Mouse (Mus musculus): ENCODE measurements around the gene Tenm3. TPM values are rescaled to one million over a fixed set of nuclear protein-coding genes. Genes with fewer than 3 reads are reported as not detected.
A peak's percentile ranks its signal among the peaks of the same experiment; 100 is the strongest.

The Tenm3 gene
- polyA plus RNA-seq, 2 experiments, result 38.0 to 48.1 TPM

DNA sequence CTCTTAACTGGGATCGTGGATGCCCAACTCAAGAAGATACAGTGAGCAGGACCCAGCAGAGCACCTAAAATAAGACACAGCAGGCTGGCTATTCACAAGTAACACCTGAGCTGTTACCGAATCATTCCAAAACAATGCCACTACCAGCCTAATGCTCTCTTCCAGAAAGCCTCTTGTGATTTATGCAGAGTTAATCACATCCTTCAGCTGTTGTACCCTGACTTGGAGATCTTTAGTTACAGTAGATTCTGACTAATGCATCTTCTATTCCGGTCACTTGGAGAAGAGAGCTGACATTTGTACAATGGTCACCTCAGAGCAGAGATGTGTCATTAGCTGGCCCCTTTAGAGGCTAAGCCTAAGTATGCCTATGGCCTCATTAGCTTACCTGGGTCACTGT is 550.0 kb downstream of the Tenm3 start:
- Histone ChIP-seq H3K27me3 (ENCODE audit: control insufficient read depth, insufficient read depth, low read length) (no peaks in the 10 kb centered on the region), H3K4me1 (ENCODE audit: control insufficient read depth, insufficient read depth, low read length) (no peaks in the 10 kb centered on the region; the same call in 1 of the 2 replicates), H3K4me3 (replicated peaks; ENCODE audit: low read length) (no peak overlapping the region), H3K9me3 (ENCODE audit: control insufficient read depth, low read length) (no peaks in the 10 kb centered on the region), H3K4me2 (replicated peaks; ENCODE audit: low read depth, low read length, severe bottlenecking) (no peak overlapping the region), H3K36me3 (ENCODE audit: control insufficient read depth, insufficient read depth, low read length) (peaks cover 54% of the 10 kb centered on the region), H3K27ac (replicated peaks; ENCODE audit: low read depth, low read length) (no peak overlapping the region), H3K9ac (ENCODE audit: low read depth, low read length, severe bottlenecking) (no peak overlapping the region)
- TF ChIP-seq POLR2A (IDR thresholded peaks at IDR 0.05; ENCODE audit: borderline replicate concordance, extremely low read depth, insufficient read depth, insufficient read length), result no peak
- ATAC-seq (ENCODE audit: low FRiP score, low read depth) (no peak), DNase-seq (ENCODE audit: low spot score) (no peak)
- 94% methylated on average over 3 of the region's 3 CpGs for WGBS

DNA sequence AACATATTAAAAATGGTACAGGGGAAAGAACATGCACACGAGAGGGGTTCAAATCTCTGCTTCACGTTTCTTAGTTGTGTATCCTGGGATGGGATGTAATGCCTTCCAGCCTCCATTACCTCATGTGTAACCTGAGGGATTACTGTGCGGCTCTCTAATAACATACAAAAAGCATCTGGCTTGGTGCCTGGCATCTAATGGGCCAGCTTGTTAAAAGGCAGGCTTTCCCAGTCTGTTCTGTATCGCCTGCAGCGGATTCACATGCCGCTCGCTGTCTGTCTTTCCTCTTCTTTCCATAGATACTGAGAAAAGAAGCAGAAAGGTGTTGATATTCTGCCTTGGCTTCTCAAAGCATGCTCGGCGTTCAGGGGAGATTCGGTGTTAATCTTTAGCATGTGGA is 558.3 kb downstream of the Tenm3 start:
- no peak overlapping the region for H3K27ac ChIP-seq (replicated peaks; ENCODE audit: low read depth, low read length)
- no peak overlapping the region for H3K9ac ChIP-seq (ENCODE audit: low read depth, low read length, severe bottlenecking)
- DNase-seq (ENCODE audit: low spot score) (peak; percentile 63), ATAC-seq (ENCODE audit: low FRiP score, low read depth) (no peak)
- no peak overlapping the region for H3K4me3 ChIP-seq (replicated peaks; ENCODE audit: low read length)
- H3K36me3 ChIP-seq (ENCODE audit: control insufficient read depth, insufficient read depth, low read length), result peaks cover 24% of the 10 kb centered on the region; the same call in 1 of the 2 replicates
- no peak overlapping the region for H3K4me2 ChIP-seq (replicated peaks; ENCODE audit: low read depth, low read length, severe bottlenecking)
- 53% methylated on average over 10 of the region's 10 CpGs for WGBS
- no peaks in the 10 kb centered on the region; the same call in 1 of the 2 replicates for H3K4me1 ChIP-seq (ENCODE audit: control insufficient read depth, insufficient read depth, low read length)
- TF ChIP-seq POLR2A (IDR thresholded peaks at IDR 0.05; ENCODE audit: borderline replicate concordance, extremely low read depth, insufficient read depth, insufficient read length), result no peak
- H3K9me3 ChIP-seq (ENCODE audit: control insufficient read depth, low read length), result no peaks in the 10 kb centered on the region
- H3K27me3 ChIP-seq (ENCODE audit: control insufficient read depth, insufficient read depth, low read length), result no peaks in the 10 kb centered on the region

DNA sequence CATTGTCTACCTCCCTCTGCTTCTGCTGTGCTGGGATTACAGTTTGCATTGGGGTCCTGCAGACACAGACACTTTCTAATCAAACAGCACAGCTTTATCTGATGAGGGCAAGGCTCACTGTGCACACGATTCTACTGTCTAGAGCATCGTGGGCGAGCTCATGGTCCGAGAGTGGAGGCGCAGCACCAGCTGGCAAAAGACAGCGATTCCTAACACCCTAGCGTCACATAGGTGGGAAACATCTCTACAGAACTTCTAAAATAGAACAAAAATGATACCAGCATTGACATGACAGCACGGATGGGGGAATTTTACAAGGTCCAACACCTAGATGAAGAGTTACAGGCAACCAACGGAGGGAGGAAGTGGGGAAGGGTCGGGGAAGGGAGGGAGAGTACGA is 561.9 kb downstream of the Tenm3 start:
- no peak overlapping the region for H3K4me3 ChIP-seq (replicated peaks; ENCODE audit: low read length)
- DNase-seq (ENCODE audit: low spot score), result no peak
- H3K4me2 ChIP-seq (replicated peaks; ENCODE audit: low read depth, low read length, severe bottlenecking), result no peak overlapping the region
- no peaks in the 10 kb centered on the region for H3K4me1 ChIP-seq (ENCODE audit: control insufficient read depth, insufficient read depth, low read length)
- no peaks in the 10 kb centered on the region for H3K9me3 ChIP-seq (ENCODE audit: control insufficient read depth, low read length)
- H3K27ac ChIP-seq (replicated peaks; ENCODE audit: low read depth, low read length), result no peak overlapping the region
- H3K9ac ChIP-seq (ENCODE audit: low read depth, low read length, severe bottlenecking), result no peak overlapping the region
- no peak for TF ChIP-seq POLR2A (IDR thresholded peaks at IDR 0.05; ENCODE audit: borderline replicate concordance, extremely low read depth, insufficient read depth, insufficient read length)
- WGBS, result 88% methylated on average over 11 of the region's 11 CpGs
- no peak for ATAC-seq (ENCODE audit: low FRiP score, low read depth)
- peaks cover 35% of the 10 kb centered on the region for H3K36me3 ChIP-seq (ENCODE audit: control insufficient read depth, insufficient read depth, low read length)
- H3K27me3 ChIP-seq (ENCODE audit: control insufficient read depth, insufficient read depth, low read length), result no peaks in the 10 kb centered on the region

DNA sequence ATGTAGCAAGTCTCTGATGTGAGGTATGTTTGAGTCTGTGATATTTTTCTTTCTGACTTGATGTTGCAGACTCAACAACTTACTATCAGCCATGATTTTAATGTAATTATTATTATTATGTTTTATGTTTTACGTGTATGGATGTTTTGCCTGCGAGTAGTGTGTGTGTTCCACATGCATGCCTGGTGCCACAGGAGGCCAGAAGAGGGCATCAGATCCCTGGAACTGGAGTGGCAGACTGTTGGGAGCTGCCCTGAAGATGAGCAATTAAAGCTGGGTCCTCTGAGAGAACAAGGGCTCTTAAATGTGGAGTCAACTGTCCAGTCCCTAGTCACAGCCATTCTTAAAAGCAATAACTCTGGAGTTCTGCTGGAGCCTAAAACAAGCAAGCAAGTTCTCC is 564.4 kb downstream of the Tenm3 start:
- no peaks in the 10 kb centered on the region for H3K27me3 ChIP-seq (ENCODE audit: control insufficient read depth, insufficient read depth, low read length)
- no peak for TF ChIP-seq POLR2A (IDR thresholded peaks at IDR 0.05; ENCODE audit: borderline replicate concordance, extremely low read depth, insufficient read depth, insufficient read length)
- H3K9ac ChIP-seq (ENCODE audit: low read depth, low read length, severe bottlenecking), result no peak overlapping the region
- no peak overlapping the region for H3K4me2 ChIP-seq (replicated peaks; ENCODE audit: low read depth, low read length, severe bottlenecking)
- H3K4me3 ChIP-seq (replicated peaks; ENCODE audit: low read length), result no peak overlapping the region
- H3K4me1 ChIP-seq (ENCODE audit: control insufficient read depth, insufficient read depth, low read length), result no peaks in the 10 kb centered on the region
- H3K27ac ChIP-seq (replicated peaks; ENCODE audit: low read depth, low read length), result no peak overlapping the region
- DNase-seq (ENCODE audit: low spot score) (no peak), ATAC-seq (ENCODE audit: low FRiP score, low read depth) (no peak)
- H3K36me3 ChIP-seq (ENCODE audit: control insufficient read depth, insufficient read depth, low read length), result peaks cover 56% of the 10 kb centered on the region
- WGBS, result 80% methylated on average over 2 of the region's 2 CpGs
- H3K9me3 ChIP-seq (ENCODE audit: control insufficient read depth, low read length), result 0 out of 2 replicates have a peak, but pooled peaks cover 9% of the 10 kb centered on the region

DNA sequence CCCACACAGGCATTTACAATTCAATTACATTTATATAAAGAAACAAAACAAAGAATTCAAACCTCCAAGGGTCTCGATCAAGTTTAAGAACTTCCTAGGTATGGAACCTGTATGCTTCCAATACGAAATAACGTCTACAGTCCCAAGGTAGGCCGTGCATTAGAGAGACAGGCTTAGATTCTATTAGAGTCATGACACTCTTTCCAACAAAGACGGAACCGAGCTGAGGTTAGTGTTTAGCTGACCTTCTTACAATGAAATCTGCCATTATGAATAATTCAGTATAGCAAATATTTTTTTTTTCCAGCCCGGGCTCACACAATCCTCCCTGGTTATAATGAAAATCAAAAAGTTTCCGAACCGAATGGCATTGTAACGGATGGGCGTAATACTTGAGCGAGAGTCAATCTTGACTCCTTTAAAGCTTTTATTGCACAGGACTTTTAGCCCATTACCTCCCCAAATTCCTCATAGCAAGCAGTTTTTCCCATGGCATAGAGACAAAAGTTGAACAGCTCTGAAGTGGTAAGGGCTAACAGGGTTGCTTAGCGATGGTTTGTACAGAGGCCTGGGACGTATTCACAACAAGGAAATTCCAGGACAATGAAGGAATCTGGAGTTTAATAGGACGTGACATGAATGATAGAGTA is 565.6 kb downstream of the Tenm3 start:
- Histone ChIP-seq H3K27ac (replicated peaks; ENCODE audit: low read depth, low read length) (no peak overlapping the region), H3K27me3 (ENCODE audit: control insufficient read depth, insufficient read depth, low read length) (no peaks in the 10 kb centered on the region), H3K9ac (ENCODE audit: low read depth, low read length, severe bottlenecking) (no peak overlapping the region), H3K9me3 (ENCODE audit: control insufficient read depth, low read length) (0 out of 2 replicates have a peak, but pooled peaks cover 9% of the 10 kb centered on the region), H3K36me3 (ENCODE audit: control insufficient read depth, insufficient read depth, low read length) (peaks cover 51% of the 10 kb centered on the region), H3K4me3 (replicated peaks; ENCODE audit: low read length) (no peak overlapping the region), H3K4me1 (ENCODE audit: control insufficient read depth, insufficient read depth, low read length) (no peaks in the 10 kb centered on the region), H3K4me2 (replicated peaks; ENCODE audit: low read depth, low read length, severe bottlenecking) (no peak overlapping the region)
- ATAC-seq (ENCODE audit: low FRiP score, low read depth), result no peak
- 80% methylated on average over 15 of the region's 15 CpGs for WGBS
- TF ChIP-seq POLR2A (IDR thresholded peaks at IDR 0.05; ENCODE audit: borderline replicate concordance, extremely low read depth, insufficient read depth, insufficient read length), result no peak
- no peak for DNase-seq (ENCODE audit: low spot score)
